Mouse (Mus musculus) midbrain, embryonic 15.5 days (tissue): ENCODE data around the gene Selenon. TPM values are rescaled to one million over a fixed set of nuclear protein-coding genes. Genes with fewer than 3 reads are reported as not detected.

ENCODE experiments used
- ATAC-seq: fragments of 200-750 bp; cut with Nextera tagmentation; replicated peaks from 2 replicates; pipeline ENCODE4 v1.8.0; 2017; ENCODE audit warnings: moderate TSS enrichment
- H3K27ac ChIP-seq: fragments of 300-500 bp; sonication (generic); 2 replicates; pipeline ENCODE4 v1.5.1; 2015; ENCODE audit warnings: mild to moderate bottlenecking, inconsistent platforms
- H3K27me3 ChIP-seq: fragments of 300-500 bp; sonication (generic); replicated peaks from 2 replicates; pipeline ENCODE4 v1.6.1; 2015; ENCODE audit warnings: inconsistent platforms
- H3K36me3 ChIP-seq: fragments of 300-500 bp; sonication (generic); replicated peaks from 2 replicates; pipeline ENCODE4 v1.6.1; 2015; ENCODE audit warnings: inconsistent platforms
- H3K4me1 ChIP-seq: fragments of 300-500 bp; sonication (generic); 2 replicates; pipeline ENCODE4 v1.6.1; 2015; ENCODE audit warnings: inconsistent platforms
- H3K4me2 ChIP-seq: fragments of 300-500 bp; sonication (generic); 2 replicates; pipeline ENCODE4 v1.6.1; 2015; ENCODE audit warnings: inconsistent platforms, mild to moderate bottlenecking, moderate library complexity
- H3K4me3 ChIP-seq: fragments of 300-500 bp; sonication (generic); 2 replicates; pipeline ENCODE4 v1.5.1; 2015; ENCODE audit warnings: mild to moderate bottlenecking, inconsistent platforms
- H3K9ac ChIP-seq: fragments of 300-500 bp; sonication (generic); 2 replicates; pipeline ENCODE4 v1.6.1; 2015; ENCODE audit warnings: mild to moderate bottlenecking, inconsistent platforms
- H3K9me3 ChIP-seq: fragments of 300-500 bp; sonication (generic); 2 replicates; pipeline ENCODE4 v1.6.1; 2016; ENCODE audit warnings: inconsistent platforms
- WGBS: fragments of 180-500 bp; shearing (Covaris S2); methylation state at CpG from one replicate; pipeline ENCODE4 v1.1.7; 2015; ENCODE audit warnings: mixed read lengths; 5-methylcytosine and 5-hydroxymethylcytosine counted together
- polyA plus RNA-seq: library from polyadenylated mRNA; unstranded; fragments of >200 nt; fragmentation: Nextera tagmentation; extraction: Ambion mirVana; gene quantifications from 2 replicates; pipeline ENCODE4 v1.2.1, GENCODE M21; 2015

Selenon gene
- polyA plus RNA-seq, 1 experiment from 2014 or later, result 28.3 TPM

DNA sequence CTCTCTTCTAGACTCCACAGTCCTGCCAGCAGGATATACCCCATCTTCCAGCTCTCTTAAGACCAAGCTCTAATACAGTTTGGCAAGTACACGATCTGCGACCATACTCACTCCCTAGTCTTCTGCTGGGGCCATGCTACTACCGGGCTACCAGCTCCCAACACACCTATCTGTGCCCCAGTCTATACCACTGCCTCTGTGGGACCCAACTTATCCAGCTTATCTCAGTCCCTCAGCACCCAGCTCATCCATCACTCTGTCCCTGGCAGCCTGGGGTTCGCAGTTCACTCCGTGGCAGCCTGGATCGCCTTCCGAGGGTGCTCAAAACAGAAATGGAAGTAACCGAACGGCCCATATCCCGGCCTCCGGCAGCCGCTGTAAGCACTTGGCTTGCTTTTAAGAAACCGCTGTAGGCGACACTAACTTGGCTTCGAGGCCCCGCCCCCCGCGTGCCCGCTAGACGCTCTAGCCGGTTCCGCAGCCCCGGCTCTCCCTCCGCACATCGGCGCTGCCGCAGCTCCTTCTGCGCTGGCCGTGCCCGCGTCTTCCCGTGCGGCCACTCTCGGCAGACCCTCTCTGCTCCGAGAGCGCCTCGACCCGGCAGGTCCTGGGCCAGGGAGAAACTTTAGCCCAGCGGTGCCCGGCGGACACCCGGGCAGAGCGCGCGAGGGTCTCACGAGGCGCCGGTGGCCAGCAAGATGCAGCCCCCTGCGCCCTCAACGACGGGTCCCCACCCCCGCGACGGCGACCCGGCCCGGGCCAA, 17.7 kb downstream of the Selenon start:
- H3K4me3 ChIP-seq, result peak overlapping the region; percentile 92
- no peaks in the 10 kb centered on the region for H3K27me3 ChIP-seq
- peak overlapping the region; percentile 87 for H3K4me2 ChIP-seq
- H3K9ac ChIP-seq, result peak overlapping the region; percentile 78
- ATAC-seq, result peak; percentile 16
- peaks cover 21% of the 10 kb centered on the region for H3K36me3 ChIP-seq
- WGBS, result under 1% methylated on average over 56 of the region's 57 CpGs
- H3K9me3 ChIP-seq, result no peaks in the 10 kb centered on the region
- H3K4me1 ChIP-seq, result peaks cover 23% of the 10 kb centered on the region
- H3K27ac ChIP-seq, result peak overlapping the region; percentile 84

GRCm38 (mm10) chr4:134533421-134533820, 18.5 kb downstream of the Selenon start:
- Histone ChIP-seq H3K9ac (peak overlapping the region; percentile 78; the same call in 1 of the 2 replicates), H3K27me3 (no peaks in the 10 kb centered on the region), H3K4me3 (0 out of 2 replicates have a peak overlapping the region, but pooled peaks have one; percentile 92), H3K27ac (no peak overlapping the region), H3K36me3 (peaks cover 29% of the 10 kb centered on the region), H3K4me1 (peaks cover 23% of the 10 kb centered on the region), H3K4me2 (peak overlapping the region; percentile 87), H3K9me3 (no peaks in the 10 kb centered on the region)
- ATAC-seq, result no peak
- WGBS, result 82% methylated on average over 4 of the region's 4 CpGs

GRCm38 (mm10) chr4:134532928-134533327, 19.0 kb downstream of the Selenon start:
- Histone ChIP-seq H3K27me3 (no peaks in the 10 kb centered on the region), H3K36me3 (peaks cover 33% of the 10 kb centered on the region), H3K9me3 (no peaks in the 10 kb centered on the region), H3K4me3 (no peak overlapping the region), H3K9ac (no peak overlapping the region), H3K4me2 (no peak overlapping the region), H3K4me1 (peaks cover 23% of the 10 kb centered on the region), H3K27ac (no peak overlapping the region)
- ATAC-seq, result no peak
- 86% methylated on average over 4 of the region's 4 CpGs for WGBS

- Histone ChIP-seq H3K36me3 (peaks cover 39% of the 10 kb centered on the region), H3K27ac (no peak overlapping the region)
- WGBS, result 64% methylated on average over 5 of the region's 5 CpGs
These were observed 25.7 kb downstream of the Selenon start for GRCm38 (mm10) chr4:134526220-134526619.

DNA sequence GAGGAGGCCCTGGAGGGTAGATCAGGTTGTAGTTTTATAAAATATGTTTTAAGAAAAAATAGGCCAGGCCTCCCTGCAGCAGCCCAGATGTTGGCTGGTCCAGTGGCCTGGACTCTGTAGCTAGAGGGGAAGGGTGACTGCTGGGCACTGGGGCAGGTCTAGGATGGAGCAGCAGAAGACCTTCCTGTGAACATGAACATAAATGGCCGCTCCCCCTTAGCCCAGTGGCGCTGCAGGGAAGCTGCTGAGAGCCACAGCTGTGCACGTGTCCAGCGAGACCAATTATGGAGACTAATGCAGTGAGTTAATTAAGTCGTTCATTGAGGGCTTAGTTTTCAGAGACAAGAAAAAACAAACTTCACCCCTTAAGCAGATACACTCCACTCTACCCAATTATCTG, 26.2 kb downstream of the Selenon start:
- ATAC-seq, result no peak
- peaks cover 35% of the 10 kb centered on the region for H3K36me3 ChIP-seq

More at GRCm38 (mm10) chr4:134526220-134526619, 25.7 kb downstream of the Selenon start:
- H3K4me3 ChIP-seq, result no peak overlapping the region
- H3K4me2 ChIP-seq, result no peak overlapping the region
- H3K9me3 ChIP-seq, result no peaks in the 10 kb centered on the region
- H3K9ac ChIP-seq, result no peak overlapping the region
- ATAC-seq, result no peak
- no peaks in the 10 kb centered on the region for H3K4me1 ChIP-seq
- H3K27me3 ChIP-seq, result no peaks in the 10 kb centered on the region

DNA sequence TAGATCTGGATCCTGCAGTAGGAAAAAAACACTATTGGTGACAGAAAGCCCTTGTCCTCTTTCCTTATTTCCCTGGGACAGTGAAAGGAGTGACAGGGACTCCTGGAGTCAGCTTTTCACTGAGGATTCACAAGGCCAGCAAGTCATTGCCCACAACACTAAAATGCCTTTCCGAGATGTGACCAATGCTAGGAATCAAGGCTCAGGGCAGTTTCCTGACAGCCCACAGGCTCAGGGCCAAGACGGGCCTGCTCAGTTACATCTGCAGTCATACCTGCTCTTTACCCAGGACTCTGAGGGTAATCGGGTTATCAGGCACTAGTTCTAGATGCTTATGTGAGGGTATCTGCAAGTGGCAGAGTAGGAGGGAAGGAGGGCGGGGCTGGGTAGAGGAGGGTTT, 28.5 kb downstream of the Selenon start:
- Histone ChIP-seq H3K9me3 (no peaks in the 10 kb centered on the region), H3K4me1 (no peaks in the 10 kb centered on the region), H3K36me3 (peaks cover 13% of the 10 kb centered on the region; the same call in 1 of the 2 replicates), H3K9ac (no peak overlapping the region), H3K27me3 (no peaks in the 10 kb centered on the region), H3K27ac (no peak overlapping the region), H3K4me2 (no peak overlapping the region), H3K4me3 (no peak overlapping the region)
- ATAC-seq, result no peak
- WGBS, result 92% methylated on average over 4 of the region's 4 CpGs

More for the DNA sequence above, 26.2 kb downstream of the Selenon start:
- Histone ChIP-seq H3K4me3 (no peak overlapping the region), H3K4me1 (no peaks in the 10 kb centered on the region), H3K9ac (no peak overlapping the region), H3K9me3 (no peaks in the 10 kb centered on the region), H3K4me2 (no peak overlapping the region), H3K27ac (no peak overlapping the region), H3K27me3 (no peaks in the 10 kb centered on the region)
- 46% methylated on average over 5 of the region's 5 CpGs for WGBS

GRCm38 (mm10) chr4:134519281-134519680, 32.7 kb downstream of the Selenon start:
- H3K4me2 ChIP-seq, result no peak overlapping the region
- no peak overlapping the region for H3K4me3 ChIP-seq
- no peaks in the 10 kb centered on the region for H3K4me1 ChIP-seq
- H3K27me3 ChIP-seq, result no peaks in the 10 kb centered on the region
- ATAC-seq, result no peak
- no peak overlapping the region for H3K9ac ChIP-seq
- H3K9me3 ChIP-seq, result no peaks in the 10 kb centered on the region
- H3K27ac ChIP-seq, result no peak overlapping the region
- no peaks in the 10 kb centered on the region for H3K36me3 ChIP-seq

DNA sequence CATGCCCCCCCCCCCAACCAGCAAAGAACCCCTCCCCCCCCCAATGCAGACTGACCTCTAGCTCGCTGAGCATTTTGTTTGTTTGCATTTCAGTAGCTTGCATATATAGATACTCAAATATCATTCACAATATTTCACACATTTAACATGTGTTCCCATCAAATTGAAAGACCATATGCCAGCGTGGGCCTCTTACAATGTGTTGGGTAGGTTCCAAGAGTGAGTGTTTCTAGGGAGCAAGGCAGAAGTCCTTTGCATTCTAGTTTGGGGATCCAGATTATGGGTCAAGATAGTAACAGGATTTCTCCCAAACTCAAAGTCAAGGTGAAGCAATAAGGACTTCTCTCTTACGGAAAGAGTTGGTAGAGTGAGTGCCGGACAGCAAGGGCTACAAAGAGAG, 33.4 kb downstream of the Selenon start:
- Histone ChIP-seq H3K9me3 (no peaks in the 10 kb centered on the region), H3K27ac (no peak overlapping the region), H3K9ac (no peak overlapping the region), H3K4me3 (no peak overlapping the region), H3K36me3 (no peaks in the 10 kb centered on the region), H3K27me3 (no peaks in the 10 kb centered on the region), H3K4me1 (no peaks in the 10 kb centered on the region), H3K4me2 (no peak overlapping the region)
- 93% methylated on average over 4 of the region's 4 CpGs for WGBS
- no peak for ATAC-seq

GRCm38 (mm10) chr4:134517719-134518118, 34.2 kb downstream of the Selenon start:
- H3K4me2 ChIP-seq, result no peak overlapping the region
- ATAC-seq, result no peak
- H3K27me3 ChIP-seq, result no peaks in the 10 kb centered on the region
- no peak overlapping the region for H3K27ac ChIP-seq
- no peaks in the 10 kb centered on the region for H3K4me1 ChIP-seq
- WGBS, result 89% methylated on average over 10 of the region's 10 CpGs
- no peak overlapping the region for H3K9ac ChIP-seq
- H3K36me3 ChIP-seq, result no peaks in the 10 kb centered on the region
- H3K4me3 ChIP-seq, result no peak overlapping the region
- no peaks in the 10 kb centered on the region for H3K9me3 ChIP-seq

DNA sequence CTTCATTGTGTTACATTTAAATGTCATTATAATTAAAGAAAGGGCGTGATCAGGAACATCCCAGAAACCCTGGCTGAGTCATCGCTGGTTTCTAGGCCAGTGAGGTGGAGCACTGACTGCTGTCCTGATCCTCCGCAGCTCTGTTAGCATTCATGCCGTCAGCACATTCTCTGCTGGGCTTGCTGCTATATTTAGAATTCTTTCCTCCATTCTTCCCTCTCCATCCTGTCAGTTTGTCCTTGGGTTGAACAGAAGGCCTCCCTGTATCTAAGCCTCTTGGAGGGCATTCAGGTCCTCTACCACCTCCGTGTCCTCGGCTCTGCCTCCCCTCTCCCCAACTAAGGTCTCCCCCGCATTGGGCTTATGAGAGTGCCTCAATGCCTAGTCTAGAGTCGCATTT, 35.0 kb downstream of the Selenon start:
- Histone ChIP-seq H3K36me3 (no peaks in the 10 kb centered on the region), H3K9me3 (no peaks in the 10 kb centered on the region), H3K27me3 (no peaks in the 10 kb centered on the region), H3K9ac (no peak overlapping the region), H3K4me3 (no peak overlapping the region), H3K27ac (no peak overlapping the region), H3K4me1 (no peaks in the 10 kb centered on the region), H3K4me2 (no peak overlapping the region)
- no peak for ATAC-seq
- 83% methylated on average over 8 of the region's 8 CpGs for WGBS

DNA sequence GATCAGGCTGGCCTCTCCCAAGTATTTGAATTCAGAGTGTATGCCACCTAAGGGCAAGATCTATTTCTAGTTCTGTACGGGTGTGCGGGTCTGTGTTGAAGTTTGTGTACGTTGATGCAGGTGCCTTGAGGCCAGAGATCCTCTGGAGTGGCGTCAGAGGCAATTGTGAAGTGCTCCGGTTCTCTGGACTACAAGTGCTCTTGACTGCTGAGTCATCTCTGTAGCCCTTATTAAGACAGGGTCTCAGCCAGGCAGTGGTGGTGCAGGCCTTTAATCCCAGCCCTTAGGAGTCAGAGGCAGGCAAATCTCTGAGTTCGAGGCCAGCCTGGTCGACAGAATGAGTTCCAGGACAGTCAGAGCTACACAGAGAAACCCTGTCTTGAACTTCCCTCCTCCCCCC, 36.4 kb downstream of the Selenon start:
- 81% methylated on average over 7 of the region's 7 CpGs for WGBS
- H3K9me3 ChIP-seq, result no peaks in the 10 kb centered on the region
- no peak overlapping the region for H3K4me2 ChIP-seq
- no peaks in the 10 kb centered on the region for H3K27me3 ChIP-seq
- H3K9ac ChIP-seq, result no peak overlapping the region
- no peaks in the 10 kb centered on the region for H3K36me3 ChIP-seq
- no peak for ATAC-seq
- H3K4me3 ChIP-seq, result no peak overlapping the region
- H3K4me1 ChIP-seq, result peaks cover 6% of the 10 kb centered on the region
- H3K27ac ChIP-seq, result no peak overlapping the region

- Histone ChIP-seq H3K9me3 (no peaks in the 10 kb centered on the region), H3K9ac (no peak overlapping the region), H3K36me3 (no peaks in the 10 kb centered on the region), H3K27ac (no peak overlapping the region), H3K4me1 (peaks cover 6% of the 10 kb centered on the region), H3K27me3 (no peaks in the 10 kb centered on the region), H3K4me2 (no peak overlapping the region), H3K4me3 (no peak overlapping the region)
- WGBS, result 93% methylated on average over 11 of the region's 11 CpGs
- no peak for ATAC-seq
These were observed 37.5 kb downstream of the Selenon start for GRCm38 (mm10) chr4:134514309-134514930.

- Histone ChIP-seq H3K4me3 (no peak overlapping the region), H3K4me1 (peaks cover 6% of the 10 kb centered on the region), H3K9me3 (no peaks in the 10 kb centered on the region), H3K36me3 (no peaks in the 10 kb centered on the region), H3K9ac (no peak overlapping the region), H3K27ac (no peak overlapping the region), H3K4me2 (peak overlapping the region; percentile 5; the same call in 1 of the 2 replicates), H3K27me3 (no peaks in the 10 kb centered on the region)
- no peak for ATAC-seq
- 25% methylated on average over 15 of the region's 15 CpGs for WGBS
These were observed 39.2 kb downstream of the Selenon start for GRCm38 (mm10) chr4:134512798-134513197.
